Mouse (Mus musculus) forebrain, embryonic 16.5 days (tissue): ENCODE data around the gene Ncf2. TPM values are rescaled to one million over a fixed set of nuclear protein-coding genes. Genes with fewer than 3 reads are reported as not detected.

Experiments
- polyA plus RNA-seq: library from polyadenylated mRNA; unstranded; fragments of >200 nt; fragmentation: Nextera tagmentation; extraction: Ambion mirVana; gene quantifications from 2 replicates; pipeline ENCODE4 v1.2.1, GENCODE M21; 2015

Gene Ncf2
- polyA plus RNA-seq, 1 experiment from 2014 or later = 2.2 TPM

Other genes with a start within 250 kb of the Ncf2 start
- gene Apobec4, start 49.6 kb upstream of the Ncf2 start, polyA plus RNA-seq = 0.26 and 0.27 TPM in 2 replicates
- 23.6 and 25.5 TPM in 2 replicates for gene Rgl1, start 33.8 kb upstream of the Ncf2 start, polyA plus RNA-seq
- 415 and 448 TPM in 2 replicates for gene Arpc5, start 33.7 kb upstream of the Ncf2 start, polyA plus RNA-seq
- gene Smg7, start 102.5 kb downstream of the Ncf2 start, polyA plus RNA-seq = 32.7 and 33.0 TPM in 2 replicates
- gene Nmnat2, start 154.8 kb downstream of the Ncf2 start, polyA plus RNA-seq = 77.1 and 85.6 TPM in 2 replicates